8 mouse cellular contexts compared by ENCODE assay signal in genomic region chr4:129987825-129988504, GRCm38 (mm10). TPM values are rescaled to one million over a fixed set of nuclear protein-coding genes. Genes with fewer than 3 reads are reported as not detected.
DNase-seq lines count a peak whose midpoint lies in the region; ATAC-seq and TF ChIP-seq lines count a peak whose summit lies in the region.

No protein-coding gene starts in this region.

- 1% methylated on average over 53 of the region's 53 CpGs for WGBS in heart, embryonic 10.5 days
- WGBS in kidney, postnatal 0 days = 1% methylated on average over 52 of the region's 53 CpGs
- 4% methylated on average over 52 of the region's 53 CpGs for WGBS in spleen, adult 2 months

- peak overlapping the region; percentile 62; the same call in 1 of the 2 replicates for H3K27ac ChIP-seq in heart, embryonic 10.5 days
- no peak overlapping the region for H3K27ac ChIP-seq in kidney, postnatal 0 days
- no peak overlapping the region for H3K27ac ChIP-seq in spleen, adult 2 months (ENCODE audit: insufficient read depth, low read length)

- peak overlapping the region; percentile 69 for H3K4me3 ChIP-seq in heart, embryonic 10.5 days
- H3K4me3 ChIP-seq in kidney, postnatal 0 days (replicated peaks; ENCODE audit: low read depth, low read length) = peak overlapping the region; percentile 43
- H3K4me3 ChIP-seq in spleen, adult 2 months (ENCODE audit: extremely low read depth, insufficient read depth, insufficient read length) = peak overlapping the region; percentile 51; the same call in 1 of the 2 replicates

- TF ChIP-seq CTCF in brain, embryonic 14.5 days (IDR thresholded peaks at IDR 0.05; ENCODE audit: borderline replicate concordance, extremely low read depth, insufficient read depth, insufficient read length) = no peak
- 0 out of 2 replicates have a peak, but pooled peaks have one; percentile 2 for TF ChIP-seq CTCF in kidney, postnatal 0 days (IDR thresholded peaks at IDR 0.05; ENCODE audit: low read depth)
- TF ChIP-seq CTCF in spleen, adult 2 months (IDR thresholded peaks at IDR 0.05; ENCODE audit: extremely low read depth, insufficient read depth, insufficient read length, insufficient replicate concordance) = no peak

- H3K27me3 ChIP-seq in heart, embryonic 10.5 days (ENCODE audit: insufficient read depth, poor library complexity, severe bottlenecking) = peaks cover 94% of the 10 kb centered on the region
- peaks cover 30% of the 10 kb centered on the region for H3K27me3 ChIP-seq in kidney, postnatal 0 days (ENCODE audit: insufficient read depth, low read length)
- peaks cover 33% of the 10 kb centered on the region for H3K27me3 ChIP-seq in spleen, adult 2 months (ENCODE audit: control insufficient read depth, insufficient read depth, low read length)

- peak; percentile 44 for DNase-seq in ovary, adult 18-20 months (ENCODE audit: low spot score)
- no peak for DNase-seq in ovary, postnatal 14 days (ENCODE audit: low spot score)
- peak; percentile 80 for DNase-seq in brain, embryonic 14.5 days (ENCODE audit: low read depth)
- no peak for DNase-seq in heart, embryonic 10.5 days (ENCODE audit: low spot score)
- peak; percentile 40 for DNase-seq in kidney, postnatal 0 days (ENCODE audit: low spot score)
- peak; percentile 55 to 68 for DNase-seq in lung, postnatal 4 days
- DNase-seq in spleen, adult 2 months (ENCODE audit: low read depth in 1 of 2, low spot score in 2 of 2) = peak in 1 of 2 experiments; percentile 37
- no peak for DNase-seq in cerebellum, adult 11 months

- peak overlapping the region; percentile 15; the same call in 1 of the 2 replicates for H3K9ac ChIP-seq in kidney, postnatal 0 days (ENCODE audit: low read depth, low read length)

- H3K4me1 ChIP-seq in heart, embryonic 10.5 days = peaks cover 61% of the 10 kb centered on the region
- peaks cover 9% of the 10 kb centered on the region for H3K4me1 ChIP-seq in kidney, postnatal 0 days (replicated peaks; ENCODE audit: insufficient read depth, low read length)
- peaks cover 29% of the 10 kb centered on the region for H3K4me1 ChIP-seq in spleen, adult 2 months (ENCODE audit: control insufficient read depth, insufficient read depth, insufficient read length)

- ATAC-seq in kidney, postnatal 0 days (replicated peaks; ENCODE audit: low FRiP score, low read depth) = peak; percentile 6; the same call in 1 of the 2 replicates

- no peaks in the 10 kb centered on the region for H3K9me3 ChIP-seq in heart, embryonic 10.5 days
- H3K9me3 ChIP-seq in kidney, postnatal 0 days (replicated peaks; ENCODE audit: low read length) = no peaks in the 10 kb centered on the region

- TF ChIP-seq POLR2A in brain, embryonic 14.5 days (IDR thresholded peaks at IDR 0.05; ENCODE audit: borderline replicate concordance, extremely low read depth, insufficient read depth, insufficient read length, poor library complexity, severe bottlenecking) = no peak
- no peak for TF ChIP-seq POLR2A in spleen, adult 2 months (IDR thresholded peaks at IDR 0.05; ENCODE audit: low read depth, low read length)

- H3K4me2 ChIP-seq in kidney, postnatal 0 days (ENCODE audit: low read length) = peak overlapping the region; percentile 74

- H3K36me3 ChIP-seq in heart, embryonic 10.5 days = no peaks in the 10 kb centered on the region
- H3K36me3 ChIP-seq in kidney, postnatal 0 days (ENCODE audit: insufficient read depth, low read length) = no peaks in the 10 kb centered on the region
- no peaks in the 10 kb centered on the region for H3K36me3 ChIP-seq in spleen, adult 2 months (ENCODE audit: control insufficient read depth, insufficient read depth, low read length)

RNA-seq across cellular contexts. Expression of gene Adgrb2, which starts 3.3 kb away (rescaled TPM):
- 126 and 152 TPM in 2 replicates for polyA plus RNA-seq in brain, embryonic 14.5 days (2012; rRNA removed)
- 1.2 and 3.1 TPM in 2 replicates for polyA plus RNA-seq in heart, embryonic 10.5 days (2016; fragmentation: Nextera tagmentation; extraction: Ambion mirVana)
- polyA plus RNA-seq in kidney, postnatal 0 days (2015; fragmentation: Nextera tagmentation; extraction: Ambion mirVana) = 0.78 and 1.8 TPM in 2 replicates
- polyA plus RNA-seq in spleen, adult 2 months (2012; rRNA removed) = 4.0 and 6.4 TPM in 2 replicates

RNA-seq across cellular contexts. Expression of gene Spocd1, which starts 58.9 kb away (rescaled TPM):
- 0.05 and 0.14 TPM in 2 replicates for polyA plus RNA-seq in brain, embryonic 14.5 days (2012; rRNA removed)
- polyA plus RNA-seq in heart, embryonic 10.5 days (2016; fragmentation: Nextera tagmentation; extraction: Ambion mirVana) = 0.46 and 0.59 TPM in 2 replicates
- not detected in 2 replicates for polyA plus RNA-seq in kidney, postnatal 0 days (2015; fragmentation: Nextera tagmentation; extraction: Ambion mirVana)
- 0.07 and 0.11 TPM in 2 replicates for polyA plus RNA-seq in spleen, adult 2 months (2012; rRNA removed)

RNA-seq across cellular contexts. Expression of gene Col16a1, which starts 59.7 kb away (rescaled TPM):
- polyA plus RNA-seq in brain, embryonic 14.5 days (2012; rRNA removed) = 16.7 and 17.1 TPM in 2 replicates
- polyA plus RNA-seq in heart, embryonic 10.5 days (2016; fragmentation: Nextera tagmentation; extraction: Ambion mirVana) = 11.0 and 11.7 TPM in 2 replicates
- polyA plus RNA-seq in kidney, postnatal 0 days (2015; fragmentation: Nextera tagmentation; extraction: Ambion mirVana) = 38.6 TPM in 2 replicates
- 9.0 and 10.3 TPM in 2 replicates for polyA plus RNA-seq in spleen, adult 2 months (2012; rRNA removed)

Comparison
In these comparisons a context has a peak if more than half of its experiments do, and no peak if none do; other contexts are left out.
1. DNase-seq: peak in ovary, adult 18-20 months (single experiment), brain, embryonic 14.5 days (single experiment), kidney, postnatal 0 days (single experiment) and lung, postnatal 4 days (2 of 2); none in ovary, postnatal 14 days (single experiment), heart, embryonic 10.5 days (single experiment) and cerebellum, adult 11 months (single experiment).
2. RNA of gene Adgrb2, which starts 3.3 kb away (polyA plus RNA-seq): 126 to 152 TPM in brain, embryonic 14.5 days; 4.0 to 6.4 TPM in spleen, adult 2 months, 1.2 to 3.1 TPM in heart, embryonic 10.5 days and 0.78 to 1.8 TPM in kidney, postnatal 0 days; every median in the first group is over 10 times any median in the second.
3. Peak in every context shown above with its lines, with median percentiles within 50 percentile points of each other: H3K4me3 ChIP-seq.